Mouse (Mus musculus): ENCODE results near the gene Polr3h.

GRCm38 (mm10) chr15:81937098-81937972 is 11.3 kb upstream of the Polr3h start:
- no peak for TF ChIP-seq CTCF (IDR thresholded peaks at IDR 0.05; ENCODE audit: extremely low read depth, insufficient read depth, insufficient read length, insufficient replicate concordance)
- TF ChIP-seq POLR2A (IDR thresholded peaks at IDR 0.05; ENCODE audit: low read depth, low read length): no peak

Measured in spleen, adult 2 months (tissue).